Mouse (Mus musculus): ENCODE data around the gene Pgam1.
"Not testable (repeated sequence)": the region's sequence is repeated elsewhere in the genome, so short reads cannot be mapped to it uniquely, and the experiment has no call there.

Pgam1 gene

DNA sequence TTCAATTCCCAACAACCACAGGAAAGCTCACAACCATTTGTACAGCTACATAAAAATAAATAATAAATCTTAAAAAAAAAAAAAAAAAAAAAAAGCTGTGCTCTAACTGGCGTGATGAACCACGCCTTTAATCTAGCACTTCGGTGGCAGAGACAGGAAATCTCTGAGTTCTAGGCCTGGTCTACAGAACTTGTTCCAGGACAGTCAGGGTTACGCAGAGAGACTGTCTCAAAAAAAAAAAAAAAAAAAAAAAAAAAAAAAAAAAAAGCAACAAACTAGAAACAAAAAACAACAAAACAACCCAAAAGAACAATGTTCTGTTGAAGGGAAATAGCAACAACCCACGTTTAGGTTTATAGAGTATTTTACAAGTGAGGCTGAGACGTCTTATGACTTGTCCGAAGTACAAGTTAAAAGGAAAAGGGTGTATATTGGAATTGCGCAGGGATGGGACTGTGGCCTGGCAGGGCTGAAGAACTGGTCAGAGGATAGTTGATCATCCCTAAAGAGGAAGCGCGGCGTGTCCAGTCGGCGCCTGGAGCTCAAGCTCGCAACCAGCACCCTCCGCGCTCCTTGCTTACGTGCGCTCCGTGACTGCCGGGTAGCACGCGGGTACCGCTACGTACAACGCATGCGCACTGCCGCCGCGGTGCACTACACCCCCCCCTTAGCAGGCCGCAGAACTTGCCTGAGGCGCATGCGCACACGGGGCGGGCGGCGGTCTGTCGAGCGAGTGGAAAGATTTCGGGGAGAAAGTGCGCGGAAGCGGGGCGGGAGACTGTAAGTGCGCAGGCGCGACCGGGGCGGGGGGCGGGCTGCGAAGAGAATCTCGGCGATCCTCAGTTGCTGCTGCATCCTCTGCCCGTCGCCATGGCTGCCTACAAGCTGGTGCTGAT is at the start of gene Pgam1:
Gene Pgam1 (plus strand): TSS at position 746 of the 896 bp plus-strand sequence.
- DNase-seq (ENCODE audit: extremely low read depth, insufficient read length, low spot score): peak; percentile 100

DNA sequence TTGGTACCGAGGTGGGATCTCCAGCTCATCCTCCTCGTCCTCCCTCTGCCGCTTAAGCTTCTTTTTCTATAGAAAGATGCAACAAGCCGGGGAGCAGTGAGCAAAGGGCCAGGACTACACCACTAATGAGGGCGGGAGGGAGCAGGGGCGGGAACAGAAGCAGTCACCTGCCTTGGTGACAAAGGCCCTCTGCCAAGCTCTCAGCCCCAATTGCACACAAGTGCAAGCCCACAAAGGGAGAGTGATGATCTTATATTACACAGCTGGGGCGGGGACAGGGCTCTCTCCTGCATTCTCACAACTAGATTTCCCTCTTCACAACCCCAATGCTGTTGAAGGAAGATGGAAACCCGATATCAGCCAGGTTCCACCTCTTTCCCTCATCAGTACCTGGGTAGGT is 45.0 kb upstream of the Pgam1 start:
- DNase-seq (ENCODE audit: extremely low read depth, insufficient read length, low spot score): no peak

GRCm38 (mm10) chr19:41869296-41869695 is 42.4 kb upstream of the Pgam1 start:
- DNase-seq (ENCODE audit: extremely low read depth, insufficient read length, low spot score): no peak

- DNase-seq (ENCODE audit: extremely low read depth, insufficient read length, low spot score): not testable (repeated sequence)
Measured at GRCm38 (mm10) chr19:41869946-41870345, 41.8 kb upstream of the Pgam1 start.

- DNase-seq (ENCODE audit: extremely low read depth, insufficient read length, low spot score): no peak
Measured at GRCm38 (mm10) chr19:41872285-41872684, 39.4 kb upstream of the Pgam1 start.

DNA sequence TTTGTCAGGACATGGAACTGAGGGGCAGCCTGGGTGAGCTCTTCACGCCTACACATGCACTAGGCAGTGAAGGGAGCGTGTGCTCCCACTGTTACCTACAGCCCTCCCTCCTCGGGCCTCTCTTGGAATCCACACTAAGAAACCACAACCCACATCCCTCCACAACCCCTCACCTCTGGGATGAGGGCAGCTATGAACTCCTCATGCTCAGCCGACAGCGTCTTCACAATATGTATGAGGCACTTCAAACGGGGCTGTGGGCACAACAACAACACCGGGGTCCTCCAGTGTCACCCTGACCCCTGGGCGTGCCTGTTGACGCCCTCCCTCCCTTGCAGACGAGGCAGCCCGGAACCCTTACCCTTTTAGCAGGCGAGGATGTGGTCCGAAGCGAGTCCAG is 37.4 kb upstream of the Pgam1 start:
- DNase-seq (ENCODE audit: extremely low read depth, insufficient read length, low spot score): no peak

- no peak for DNase-seq (ENCODE audit: extremely low read depth, insufficient read length, low spot score)
Measured at GRCm38 (mm10) chr19:41881842-41882241, 29.9 kb upstream of the Pgam1 start.

GRCm38 (mm10) chr19:41883882-41884281 is 27.8 kb upstream of the Pgam1 start:
- no peak for DNase-seq (ENCODE audit: extremely low read depth, insufficient read length, low spot score)

- no peak for DNase-seq (ENCODE audit: extremely low read depth, insufficient read length, low spot score)
Measured at GRCm38 (mm10) chr19:41888191-41888590, 23.5 kb upstream of the Pgam1 start.

GRCm38 (mm10) chr19:41894959-41895358 is 16.8 kb upstream of the Pgam1 start:
- no peak for DNase-seq (ENCODE audit: extremely low read depth, insufficient read length, low spot score)

DNA sequence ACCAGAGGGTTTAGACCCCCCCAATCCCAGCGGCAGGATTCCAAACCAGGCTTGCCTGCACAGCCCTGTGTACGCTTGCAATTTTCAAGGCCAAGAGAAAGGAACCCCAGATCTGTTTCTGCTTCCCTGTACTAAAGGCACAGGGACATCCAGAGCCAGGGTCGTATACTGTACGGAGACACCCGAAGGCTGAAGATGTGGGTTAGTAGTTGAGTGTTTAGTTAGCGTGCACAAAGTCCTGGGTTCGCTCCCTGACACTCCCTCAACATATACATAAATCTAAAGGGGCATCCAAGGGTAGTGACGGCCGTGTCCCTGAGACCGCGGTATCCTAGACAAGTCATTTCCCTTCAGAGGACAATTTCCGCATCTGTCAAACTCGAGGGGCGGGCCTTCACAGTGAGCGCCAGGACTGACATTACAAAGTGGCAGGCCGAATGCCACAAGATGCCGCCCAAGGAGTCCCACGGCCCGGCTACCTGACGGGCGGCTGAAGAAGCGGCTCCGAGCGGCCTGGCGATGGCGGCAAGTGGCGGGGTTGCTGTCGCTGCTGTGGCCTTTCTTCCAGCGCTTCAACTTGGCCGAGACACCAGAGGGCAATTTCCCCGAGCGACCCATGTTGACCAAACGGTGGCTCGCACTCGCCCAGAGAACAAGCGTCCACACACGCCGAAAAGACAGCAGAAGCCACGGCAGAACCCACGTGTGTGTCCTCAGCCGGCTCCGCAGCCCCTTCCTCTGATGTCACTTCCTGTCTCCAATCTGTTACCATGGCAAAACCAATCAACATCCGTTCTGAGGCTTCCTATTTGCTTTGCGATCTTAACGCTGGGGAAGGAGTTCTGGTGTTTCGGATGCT is 16.0 kb upstream of the Pgam1 start, which contains the start of gene Rrp12:
Gene Rrp12 (minus strand): TSS at position 714 of the 859 bp plus-strand sequence.
- DNase-seq (ENCODE audit: extremely low read depth, insufficient read length, low spot score): peak; percentile 81

- no peak for DNase-seq (ENCODE audit: extremely low read depth, insufficient read length, low spot score)
Measured at GRCm38 (mm10) chr19:41896319-41896711, 15.4 kb upstream of the Pgam1 start.

DNA sequence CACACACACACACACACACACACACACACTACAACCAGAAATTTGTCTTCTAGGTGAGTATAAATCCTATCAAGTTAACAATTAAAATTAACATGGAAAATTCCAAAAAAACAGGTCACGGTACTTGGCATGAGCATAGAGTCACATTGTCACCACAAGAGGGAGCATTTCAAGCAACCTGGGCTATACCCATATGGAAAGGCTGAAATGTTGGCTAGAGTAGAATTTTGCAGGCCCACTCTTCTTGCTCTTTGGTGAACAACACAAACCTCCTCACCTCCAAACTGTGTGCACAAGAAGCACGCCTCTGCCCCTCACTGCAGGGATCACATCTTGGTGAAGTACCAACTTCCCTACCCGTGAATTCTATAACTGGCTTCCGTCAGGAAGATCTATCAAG is 12.9 kb upstream of the Pgam1 start:
- DNase-seq (ENCODE audit: extremely low read depth, insufficient read length, low spot score): peak; percentile 28

- DNase-seq (ENCODE audit: extremely low read depth, insufficient read length, low spot score): no peak
Measured at GRCm38 (mm10) chr19:41900495-41901090, 11.1 kb upstream of the Pgam1 start.

GRCm38 (mm10) chr19:41901696-41902095 is 10.0 kb upstream of the Pgam1 start:
- no peak for DNase-seq (ENCODE audit: extremely low read depth, insufficient read length, low spot score)

DNA sequence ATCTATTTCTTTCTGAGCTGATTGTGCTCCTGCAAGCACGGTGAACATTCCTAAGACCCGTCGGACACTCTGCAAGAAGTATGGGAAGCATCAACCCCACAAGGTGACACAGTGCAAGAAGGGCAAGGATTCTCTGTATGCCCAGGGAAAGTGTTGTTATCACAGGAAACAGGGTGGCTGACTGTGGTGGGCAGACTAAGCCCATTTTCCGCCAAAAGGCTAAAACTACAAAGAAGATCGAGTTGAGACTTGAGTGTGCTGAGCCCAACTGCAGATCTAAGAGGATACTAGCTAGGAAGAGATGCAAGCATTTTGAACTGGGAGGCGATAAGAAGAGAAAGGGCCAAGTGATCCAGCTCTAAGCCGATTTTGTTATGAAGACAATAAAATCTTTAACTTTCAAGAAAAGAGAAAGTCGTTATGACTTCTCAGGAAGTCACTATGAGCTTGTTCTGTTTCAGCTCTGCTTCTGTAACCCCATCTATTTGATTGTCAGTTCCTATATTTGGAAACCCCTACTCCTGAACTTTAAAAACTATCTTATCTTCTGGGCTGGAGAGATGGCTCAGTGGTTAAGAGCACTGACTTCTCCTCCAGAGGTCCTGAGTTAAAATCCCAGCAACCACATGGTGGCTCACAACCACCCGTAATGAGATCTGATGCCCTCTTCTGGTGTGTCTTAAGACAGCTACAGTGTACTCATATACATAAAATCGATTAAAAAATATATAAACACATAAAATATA is 8.7 kb upstream of the Pgam1 start:
- DNase-seq (ENCODE audit: extremely low read depth, insufficient read length, low spot score): no peak

GRCm38 (mm10) chr19:41905246-41905645 is 6.5 kb upstream of the Pgam1 start:
- no peak for DNase-seq (ENCODE audit: extremely low read depth, insufficient read length, low spot score)

- no peak for DNase-seq (ENCODE audit: extremely low read depth, insufficient read length, low spot score)
Measured at GRCm38 (mm10) chr19:41906311-41907078, 5.2 kb upstream of the Pgam1 start.

DNA sequence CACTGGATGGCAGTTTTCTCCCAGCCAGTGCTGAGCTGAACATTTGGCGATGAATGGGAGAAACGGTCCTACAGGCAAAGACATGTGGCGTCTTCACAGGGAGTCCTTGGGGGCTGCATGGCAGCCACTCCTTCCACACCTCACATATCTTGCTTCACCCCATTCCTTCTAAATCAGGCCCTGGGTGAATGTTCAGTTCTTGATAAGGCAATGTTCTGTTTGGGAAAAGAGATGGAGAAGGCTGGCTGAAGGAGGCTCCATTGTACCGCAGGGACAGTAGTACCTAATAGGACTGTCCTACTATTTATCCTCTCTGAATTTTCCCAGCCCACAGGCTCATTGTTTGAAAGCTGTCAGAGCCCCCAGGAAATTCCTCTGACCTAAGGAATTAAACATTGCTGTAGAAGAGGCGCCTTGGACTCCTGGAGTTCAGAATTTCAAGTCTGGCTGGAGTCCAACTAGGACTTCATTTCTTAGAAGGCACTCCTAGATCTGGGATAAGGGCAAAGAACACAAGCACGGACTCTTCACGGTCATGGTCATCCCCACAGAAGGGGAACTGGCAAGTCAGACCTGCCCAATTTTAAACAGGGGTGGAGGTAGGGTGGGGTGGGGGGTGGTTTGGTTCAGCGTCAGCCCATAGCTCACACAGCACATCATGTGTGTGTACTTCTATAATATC is 4.5 kb upstream of the Pgam1 start:
- no peak for DNase-seq (ENCODE audit: extremely low read depth, insufficient read length, low spot score)

All from 3134 (cell line).